Mouse (Mus musculus): ENCODE measurements around the gene Gm37240.
"Not testable (repeated sequence)": the region's sequence is repeated elsewhere in the genome, so short reads cannot be mapped to it uniquely, and the experiment has no call there.

Gm37240 gene

DNA sequence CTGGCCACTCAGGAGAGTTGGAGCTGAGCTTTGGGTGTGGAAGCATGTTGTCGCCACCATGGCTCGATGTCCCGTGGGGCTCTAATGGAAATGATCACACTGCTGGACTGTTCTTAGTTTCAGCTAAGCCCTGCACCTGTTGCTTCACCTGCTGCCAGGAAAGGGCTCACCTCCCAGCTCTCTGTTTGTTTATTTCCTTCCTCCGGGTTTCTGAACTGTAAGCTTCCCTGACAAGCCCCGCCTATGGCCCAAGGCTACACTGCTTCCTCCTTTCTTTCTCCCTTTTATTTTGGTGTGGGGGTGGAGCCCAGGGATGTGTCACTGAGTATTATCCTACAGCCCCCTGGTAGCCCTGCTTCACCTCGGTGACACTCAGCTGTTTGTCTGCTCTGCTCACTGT is 1230.1 kb downstream of the Gm37240 start:
- peak; percentile 12 to 30 for DNase-seq

DNA sequence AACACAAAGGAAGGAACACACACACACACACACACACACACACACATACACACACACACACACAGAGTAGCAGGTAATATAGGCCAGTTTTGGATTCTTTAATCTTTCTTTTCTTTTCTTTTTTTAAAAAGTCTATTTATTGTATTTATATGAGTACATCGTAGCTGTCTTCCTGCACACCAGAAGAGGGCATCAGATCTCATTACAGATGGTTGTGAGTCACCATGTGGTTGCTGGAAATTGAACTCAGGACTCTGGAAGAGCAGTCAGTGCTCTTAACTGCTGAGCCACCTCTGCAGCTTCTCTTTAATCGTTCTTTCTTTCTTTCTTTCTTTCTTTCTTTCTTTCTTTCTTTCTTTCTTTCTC is 1231.5 kb downstream of the Gm37240 start:
- DNase-seq = not testable (repeated sequence)

DNA sequence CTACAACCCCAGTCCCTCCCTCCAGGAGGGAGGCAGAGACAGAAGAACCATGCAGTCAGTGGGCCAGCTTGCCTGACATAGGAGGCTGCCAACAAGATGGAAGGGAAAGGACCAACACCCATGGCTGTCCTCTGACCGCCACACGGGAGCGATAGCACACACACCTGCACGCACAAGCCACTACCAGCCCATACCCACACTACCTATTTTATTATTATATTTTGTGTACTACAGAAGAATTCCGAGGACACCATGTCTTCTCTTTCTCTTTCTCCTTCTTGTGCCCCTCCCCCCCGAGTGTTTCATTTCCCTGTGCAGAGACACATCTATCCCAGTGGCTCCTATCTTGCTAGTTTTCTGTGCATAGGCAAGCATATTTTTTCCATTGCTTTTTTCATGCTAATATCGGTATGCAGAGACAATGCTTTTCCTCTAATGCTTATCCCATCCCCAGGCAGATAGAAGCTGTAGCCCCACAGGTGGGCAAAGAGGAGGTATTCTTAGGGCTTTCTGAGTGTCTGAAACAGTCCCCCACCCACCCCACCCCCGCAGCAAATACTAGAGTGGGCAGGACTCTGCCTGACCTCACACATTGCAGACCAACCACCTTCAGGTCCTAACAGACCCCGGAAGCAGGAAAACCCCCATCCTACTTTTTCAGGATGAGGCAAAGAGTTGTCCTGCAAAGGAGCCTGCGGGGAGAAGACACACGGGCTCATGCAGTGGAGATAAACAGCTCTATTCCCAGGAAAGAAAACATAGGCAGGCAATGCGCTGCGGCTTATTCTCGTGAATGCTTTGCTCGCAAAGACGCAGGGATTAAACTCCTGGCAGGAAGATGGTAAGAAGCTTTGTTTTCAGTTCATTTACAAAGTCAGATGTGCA is 1232.2 kb downstream of the Gm37240 start:
- no peak for DNase-seq

DNA sequence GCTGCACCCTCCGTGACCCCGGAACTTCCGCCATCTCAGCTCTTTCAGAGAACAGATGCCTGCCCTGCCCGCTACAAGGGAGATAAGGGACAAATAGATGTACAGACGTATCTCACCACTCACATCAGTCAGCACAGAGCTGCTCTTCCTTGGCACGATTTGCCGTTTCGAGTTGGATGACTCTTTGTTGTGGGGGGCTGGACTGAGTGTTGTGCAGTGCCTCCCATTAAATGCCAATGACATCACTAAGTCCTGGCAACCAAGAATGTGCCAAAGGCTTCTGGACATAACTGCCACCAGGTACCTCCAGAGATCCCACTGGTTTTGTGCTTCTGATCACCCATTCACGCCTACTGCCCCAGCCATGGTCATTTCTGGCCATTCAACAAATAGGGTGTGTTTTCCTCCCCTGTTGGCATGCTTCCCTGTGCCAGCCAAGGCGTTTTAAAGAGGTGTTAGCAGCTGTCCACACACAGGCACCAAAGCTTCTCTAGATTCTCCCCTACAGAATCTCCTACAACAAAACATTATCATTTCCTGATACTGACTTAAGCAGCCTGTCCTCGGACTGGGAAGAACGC is 1233.0 kb downstream of the Gm37240 start:
- peak; percentile 74 to 83 for DNase-seq

DNA sequence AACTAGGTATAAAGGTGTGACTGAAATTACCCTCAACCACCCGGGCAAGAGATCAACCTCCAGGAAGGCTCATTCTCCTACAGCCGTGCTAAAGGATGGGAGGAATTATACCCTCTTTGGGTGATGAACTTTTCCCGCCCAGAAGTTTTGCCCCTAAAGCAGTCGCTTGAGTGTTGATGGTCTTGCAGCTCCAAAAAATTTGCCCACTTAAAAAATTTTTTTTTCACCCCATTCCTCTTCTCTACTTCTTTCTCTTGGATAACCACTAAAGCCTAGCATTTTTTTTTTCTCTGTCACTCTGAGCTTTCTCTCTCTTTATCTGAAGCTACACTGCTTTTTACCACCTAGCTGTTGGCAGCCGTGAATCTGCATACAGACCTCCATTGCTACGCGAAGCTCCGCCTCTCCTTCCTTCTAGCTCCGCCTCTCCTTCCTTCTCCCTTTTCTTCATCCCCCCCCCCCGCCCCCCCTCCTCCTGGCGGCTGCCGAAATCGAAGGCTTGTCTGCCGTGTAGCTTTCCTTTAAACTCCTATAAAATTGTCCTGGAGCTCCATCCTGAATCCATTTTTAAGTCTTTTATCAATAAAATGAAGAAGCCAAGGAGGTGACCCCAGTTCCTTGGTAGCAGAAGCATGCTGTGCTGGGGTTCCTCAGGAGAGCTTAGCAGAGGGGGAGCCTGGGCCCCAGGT is 1233.6 kb downstream of the Gm37240 start:
- DNase-seq = peak; percentile 54 to 71

DNA sequence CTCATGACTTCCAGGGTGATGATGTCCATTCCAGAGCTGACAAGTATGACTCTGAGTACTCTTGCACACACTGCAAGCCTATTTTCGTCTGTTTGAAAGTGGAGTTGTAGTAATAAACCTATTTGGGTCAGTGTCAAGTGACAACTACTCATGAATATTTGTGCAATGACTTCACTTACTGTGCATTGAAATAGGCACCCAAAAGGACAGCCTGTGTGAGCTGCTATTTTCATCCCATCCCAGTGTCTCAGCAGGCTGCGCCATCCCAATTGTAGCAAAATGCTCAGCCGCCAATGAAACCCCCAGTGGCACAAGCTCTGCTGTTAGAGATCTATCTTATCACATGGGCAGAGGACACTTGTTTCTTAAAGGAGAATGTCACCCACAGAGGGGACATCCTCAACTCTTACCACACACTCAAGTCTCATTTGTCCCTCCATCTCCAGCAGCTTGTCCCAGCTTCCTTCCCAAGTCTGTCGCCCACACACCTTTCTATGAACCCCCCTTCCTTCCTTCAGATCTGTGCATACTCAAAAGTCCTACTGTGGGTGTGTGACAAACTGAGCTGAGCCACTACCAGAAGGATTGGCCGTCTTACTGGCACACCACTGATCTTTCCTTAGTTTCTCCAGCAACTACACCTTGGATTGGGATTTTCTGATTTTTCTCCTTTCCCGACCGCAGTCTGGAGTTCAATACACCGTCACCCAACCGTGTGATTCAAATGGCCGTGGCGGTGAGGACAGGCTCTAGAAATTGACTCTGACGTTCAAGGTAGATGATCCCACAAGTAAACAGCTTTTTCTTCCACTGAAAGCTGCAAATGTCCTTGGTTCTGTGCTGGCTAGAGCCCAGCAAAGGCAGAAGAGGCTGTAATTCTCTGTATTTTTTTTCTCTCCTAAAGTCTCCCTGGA is 1234.4 kb downstream of the Gm37240 start:
- no peak for DNase-seq

DNA sequence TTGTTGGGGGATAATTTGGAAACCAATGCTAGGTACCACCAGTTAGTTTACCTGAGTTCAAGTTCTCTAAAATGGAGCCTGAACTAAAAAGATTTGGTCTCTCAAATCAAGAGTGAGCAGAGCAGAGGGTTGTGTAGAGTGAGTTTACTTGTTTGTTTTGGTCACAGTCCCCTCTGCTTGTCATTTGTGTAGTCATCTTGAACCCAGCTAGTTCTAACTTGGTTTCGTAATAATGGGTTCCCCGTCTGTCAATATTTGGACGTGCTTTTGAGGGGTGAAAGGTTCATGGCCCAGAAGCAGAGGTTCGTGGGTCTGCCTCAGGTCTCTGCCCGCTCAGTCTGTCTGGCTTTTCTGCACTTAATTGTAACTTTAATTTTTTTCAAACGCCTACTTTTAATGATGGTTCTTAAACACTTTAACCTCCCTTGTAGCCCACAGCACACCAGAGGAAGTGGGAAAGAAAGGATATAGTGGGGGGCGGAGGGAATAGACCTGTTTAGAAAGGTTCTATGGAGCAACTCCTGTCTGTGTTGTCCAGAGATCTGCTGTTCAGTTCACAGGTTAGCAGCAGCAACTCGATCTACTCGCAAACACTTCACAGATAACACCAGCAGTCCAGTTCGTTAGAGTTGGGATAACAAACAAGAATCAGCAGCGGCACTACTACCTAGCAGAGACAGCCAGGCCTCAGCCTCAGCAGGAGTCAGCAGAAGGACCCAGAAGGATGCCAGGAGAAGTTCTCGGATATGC is 1237.6 kb downstream of the Gm37240 start:
- DNase-seq = no peak

DNA sequence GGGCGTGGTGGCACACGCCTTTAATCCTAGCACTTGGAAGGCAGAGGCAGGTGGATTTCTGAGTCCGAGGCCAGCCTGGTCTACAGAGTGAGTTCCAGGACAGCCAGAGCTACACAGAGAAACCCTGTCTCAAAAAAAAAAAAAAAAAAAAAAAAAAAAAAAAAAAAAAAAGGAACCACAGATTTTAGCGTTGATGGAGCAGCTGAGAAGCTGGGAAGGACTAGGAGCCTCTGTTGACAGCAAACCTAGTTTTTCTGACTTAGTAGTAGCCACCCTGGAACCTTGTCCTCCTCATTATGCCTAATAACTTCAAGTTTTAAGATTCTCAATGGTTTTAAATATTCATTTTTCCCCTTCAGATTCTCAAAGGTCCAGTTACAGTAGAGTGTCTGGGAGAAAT is 1239.2 kb downstream of the Gm37240 start:
- DNase-seq = not testable (repeated sequence)

DNA sequence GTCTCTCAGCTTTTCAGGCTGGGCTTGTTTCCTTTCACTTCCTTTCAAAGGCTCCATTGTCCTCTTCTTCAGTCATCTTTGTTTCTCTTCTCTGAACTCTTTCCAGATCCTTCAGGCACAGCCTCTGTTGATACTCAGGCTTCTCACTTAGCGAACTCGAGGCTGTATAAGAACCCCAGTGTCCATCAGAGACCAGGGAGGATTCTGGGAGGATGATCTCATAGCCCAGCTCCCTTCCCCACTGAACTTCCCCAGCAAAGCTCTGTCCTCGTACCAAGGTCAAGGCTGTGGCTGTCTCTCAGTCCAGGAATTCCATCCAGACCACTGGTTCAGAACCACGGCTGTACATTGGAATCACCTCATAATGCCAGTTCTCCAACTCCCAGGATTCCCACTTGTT is 1239.7 kb downstream of the Gm37240 start:
- DNase-seq = no peak

DNA sequence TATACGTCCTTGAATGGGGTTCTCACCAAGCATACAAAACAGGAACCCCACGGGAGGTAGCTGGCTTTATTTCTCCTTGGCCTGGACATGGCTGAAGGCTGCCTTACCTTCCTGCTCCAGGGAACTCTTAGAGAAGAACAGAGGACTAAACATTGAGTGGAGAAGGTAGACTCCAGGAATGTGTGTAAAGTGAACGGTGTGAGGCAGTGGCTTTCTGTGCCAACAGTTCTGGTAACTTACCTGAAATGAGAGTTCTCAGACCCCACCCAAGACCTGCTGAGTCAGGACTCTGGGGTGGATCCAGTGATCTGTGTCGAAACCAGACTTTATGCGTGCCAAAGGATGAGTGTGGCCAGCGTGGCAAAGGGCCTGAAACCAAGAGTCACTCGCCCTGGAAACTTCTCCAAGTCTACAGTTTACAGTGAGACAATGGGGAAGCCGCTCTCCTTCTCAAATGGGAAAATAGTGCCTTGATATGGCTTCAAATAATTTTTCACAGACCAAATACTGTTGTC is 1240.9 kb downstream of the Gm37240 start:
- DNase-seq = no peak

DNA sequence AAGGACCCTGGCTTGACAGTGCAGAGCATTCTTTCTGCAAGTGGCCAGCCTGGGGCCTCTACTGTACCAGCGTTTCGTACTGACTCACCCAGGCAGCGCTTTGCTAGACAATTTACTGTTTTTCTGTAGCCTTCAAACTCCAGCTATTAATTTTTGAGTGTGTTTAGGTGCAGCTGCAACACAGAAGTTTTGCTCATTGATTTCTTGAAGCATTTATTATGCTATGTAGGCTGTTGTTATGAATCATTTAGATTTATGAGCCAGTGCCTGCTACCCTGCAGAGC is 1241.4 kb downstream of the Gm37240 start:
- no peak for DNase-seq

DNA sequence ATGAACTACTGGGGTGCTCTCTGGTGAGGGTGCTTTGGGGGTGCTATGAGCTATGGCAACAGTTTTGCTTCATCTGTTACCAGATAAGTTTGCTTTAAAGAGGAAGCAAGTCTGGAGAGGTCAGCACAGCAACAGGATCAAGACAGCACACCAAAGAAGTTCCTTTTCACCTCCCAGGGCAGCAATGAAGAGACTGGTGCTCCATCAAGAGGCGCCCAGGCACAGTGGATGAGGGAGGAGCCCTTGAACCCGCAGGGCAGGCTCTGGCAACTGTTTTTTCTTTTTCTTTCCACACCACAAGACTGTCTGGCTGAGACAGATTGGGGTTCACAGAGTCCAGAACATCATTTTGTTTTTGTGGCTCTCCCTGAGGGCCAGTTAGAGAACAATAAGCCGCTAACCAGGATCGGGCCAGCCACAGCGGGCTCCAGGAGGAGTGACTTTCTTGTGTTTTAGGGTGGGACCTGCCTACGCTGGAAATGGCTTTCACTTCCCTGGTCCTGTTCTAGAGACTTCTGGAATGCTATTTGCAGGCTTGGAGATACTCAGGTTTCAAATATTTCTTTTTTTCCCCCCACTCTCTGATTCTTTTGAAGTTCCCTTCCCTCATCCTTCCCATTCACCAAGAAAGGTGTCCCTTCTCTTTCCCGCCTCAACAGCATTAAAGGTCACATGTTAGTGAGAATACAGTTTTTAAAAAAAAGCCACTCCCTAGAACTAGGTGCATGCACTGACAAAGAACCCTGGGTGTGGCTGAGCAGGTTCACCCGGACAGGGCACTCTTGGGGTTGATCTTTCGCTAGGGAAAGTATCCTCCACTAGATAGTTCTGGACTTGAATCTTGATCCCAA is 1241.9 kb downstream of the Gm37240 start:
- DNase-seq = no peak

DNA sequence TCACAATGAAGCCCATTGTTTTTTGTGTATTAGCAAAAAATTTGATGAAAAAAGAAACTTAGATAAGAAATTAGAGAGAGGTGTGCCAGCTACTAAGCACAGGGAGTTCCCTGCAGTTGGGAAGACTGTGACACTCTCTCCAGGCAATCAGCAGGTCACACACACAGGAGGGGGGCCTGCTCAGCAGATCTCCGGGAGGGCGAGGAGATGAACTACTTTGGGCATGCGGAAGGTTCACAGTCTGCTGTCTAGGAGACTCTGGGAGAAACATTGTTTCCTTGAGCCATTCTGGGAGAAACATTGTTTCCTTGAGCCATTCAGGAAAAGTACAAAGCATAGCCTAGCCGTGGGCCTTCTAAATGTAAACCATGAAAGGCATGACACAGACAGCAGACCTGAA is 1244.4 kb downstream of the Gm37240 start:
- DNase-seq = no peak

DNA sequence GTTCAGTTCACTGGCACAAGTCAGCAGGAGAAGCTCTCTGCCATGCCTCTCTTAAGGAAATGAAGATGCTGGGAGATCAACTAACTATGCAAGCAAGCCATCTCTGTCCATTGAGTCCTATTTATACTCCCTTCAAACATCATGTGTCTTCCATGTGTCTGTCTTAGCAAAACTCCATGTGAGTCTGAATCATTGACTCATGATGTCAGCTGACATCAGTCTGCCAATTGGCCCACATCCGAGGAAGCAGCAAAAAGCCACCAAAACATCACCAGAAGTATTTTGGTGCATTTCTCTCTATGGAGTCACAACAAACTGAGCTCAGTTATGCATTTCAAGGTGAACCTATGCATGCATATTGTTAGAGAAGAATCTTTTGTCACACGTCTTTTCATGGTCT is 1245.9 kb downstream of the Gm37240 start:
- no peak for DNase-seq

DNA sequence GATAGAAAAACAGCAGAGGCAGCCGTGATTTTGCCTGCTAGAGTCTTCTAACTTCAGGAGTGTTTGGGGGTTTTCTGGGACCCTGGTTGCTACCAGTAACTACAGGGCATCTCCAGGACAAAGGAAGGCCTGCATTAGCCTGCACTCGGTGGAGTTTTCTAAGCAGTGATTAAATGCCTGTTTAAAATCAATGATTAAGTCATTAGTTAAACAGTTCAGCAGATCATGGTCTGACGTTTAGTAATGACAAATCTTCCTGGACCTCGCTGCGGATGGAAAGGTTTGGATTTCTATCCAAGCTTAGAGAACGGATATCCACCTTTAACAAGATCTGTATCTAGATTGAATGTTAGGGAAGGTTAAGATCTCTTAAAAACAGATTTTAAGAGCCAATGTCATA is 1246.8 kb downstream of the Gm37240 start:
- no peak for DNase-seq

DNA sequence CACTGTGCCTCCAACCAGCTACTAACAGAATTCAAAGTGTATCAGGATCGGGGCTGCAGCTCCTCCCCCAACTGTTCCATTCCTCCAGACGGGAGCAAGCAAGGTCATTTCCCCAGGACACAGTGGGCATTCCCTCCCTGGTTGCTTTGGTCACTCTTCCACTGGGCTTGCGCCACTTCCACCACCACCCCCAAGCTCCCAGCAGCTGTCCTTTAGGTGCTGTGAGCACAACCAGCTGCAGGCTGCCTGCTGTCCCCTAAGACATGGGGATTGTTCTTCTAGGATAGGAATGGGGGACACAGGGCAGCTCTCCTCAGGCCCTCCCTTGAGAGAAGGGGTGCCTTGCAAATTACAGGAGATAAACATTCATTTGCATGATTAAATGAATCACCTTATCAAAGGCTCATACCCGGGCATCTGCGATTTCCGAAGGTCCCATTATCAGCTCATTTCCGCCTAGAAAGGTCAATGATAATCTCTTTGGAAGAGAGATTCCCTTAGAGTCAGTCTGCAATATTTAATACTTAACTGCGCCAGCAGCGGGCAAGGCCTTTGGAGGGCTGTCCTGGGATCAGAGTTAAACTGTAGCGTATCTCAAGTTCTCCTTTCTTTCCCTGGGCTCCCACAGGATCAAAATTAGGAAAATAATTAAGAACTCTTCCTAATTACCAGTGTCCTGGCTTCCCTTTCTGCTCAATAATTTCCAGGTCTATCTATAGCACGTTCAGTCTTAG is 1247.4 kb downstream of the Gm37240 start:
- DNase-seq = no peak

DNA sequence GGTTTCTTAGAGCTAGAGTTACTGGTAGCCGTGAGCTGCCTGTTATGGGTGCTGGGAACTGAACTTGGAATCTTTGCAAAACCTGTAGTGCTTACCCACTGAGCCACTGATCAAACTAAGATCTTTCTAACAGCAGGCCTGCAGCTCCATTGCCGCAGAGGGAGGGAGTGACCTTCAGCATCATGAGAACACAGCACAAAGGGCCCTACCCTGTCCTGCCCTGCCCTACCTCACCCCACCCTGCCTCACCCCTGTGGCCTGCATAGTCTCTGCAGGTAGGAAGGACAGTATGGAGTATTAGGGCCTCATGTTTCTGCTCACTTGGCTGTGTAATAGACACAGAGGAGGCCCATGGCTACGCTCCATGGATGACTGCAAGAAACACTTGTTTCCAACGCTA is 1248.5 kb downstream of the Gm37240 start:
- DNase-seq = no peak

DNA sequence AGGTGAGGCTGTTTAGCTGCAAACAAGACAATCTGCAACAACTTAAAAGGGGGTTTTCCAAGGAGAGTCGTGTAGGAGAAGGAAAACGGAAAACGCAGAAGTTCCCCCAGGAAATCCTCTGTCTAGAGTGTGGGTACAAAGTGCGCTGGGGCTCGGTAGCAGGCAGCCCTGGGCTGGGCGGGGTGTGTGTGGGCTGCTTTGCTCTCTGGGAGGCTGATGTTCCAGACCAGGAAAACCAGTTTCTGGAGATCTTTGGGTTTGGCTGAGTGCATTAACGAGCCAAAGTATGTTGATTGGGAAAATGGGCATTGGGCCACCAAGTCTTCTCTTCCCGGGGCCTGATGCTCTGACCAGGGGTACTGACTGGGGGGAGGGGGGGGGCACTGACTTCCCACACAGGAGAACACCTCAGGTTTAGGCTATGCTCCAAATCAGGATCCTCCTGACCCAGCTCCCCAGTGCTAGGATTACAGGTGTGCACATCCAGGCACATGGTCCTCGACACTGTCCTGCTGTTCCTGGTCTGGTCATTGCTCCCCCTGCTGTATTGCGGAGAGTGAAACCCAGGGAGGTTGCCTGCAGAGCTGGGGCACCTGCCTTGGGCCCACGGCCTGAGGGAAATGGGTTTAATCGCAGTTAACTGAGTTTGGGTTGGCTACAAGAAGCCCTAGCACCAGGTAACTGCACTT is 1249.3 kb downstream of the Gm37240 start:
- no peak for DNase-seq

DNA sequence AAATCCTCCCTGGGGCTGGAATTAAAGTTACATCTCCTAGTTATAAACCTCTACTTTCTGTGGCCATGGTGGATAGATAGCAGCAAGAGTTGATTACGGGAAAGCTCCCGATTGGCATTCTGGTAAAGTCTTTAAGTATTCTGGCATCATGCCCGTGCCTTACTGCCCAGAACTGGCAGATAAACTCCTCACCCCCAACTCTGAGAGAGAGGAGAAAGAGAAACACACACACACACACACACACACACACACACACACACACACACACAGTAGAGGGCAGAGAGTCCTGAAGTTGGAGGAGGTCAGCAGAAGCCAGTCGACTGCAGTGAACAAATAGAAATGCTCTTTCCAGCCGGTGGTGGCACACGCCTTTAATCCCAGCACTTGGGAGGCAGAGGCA is 1250.2 kb downstream of the Gm37240 start:
- no peak for DNase-seq

DNA sequence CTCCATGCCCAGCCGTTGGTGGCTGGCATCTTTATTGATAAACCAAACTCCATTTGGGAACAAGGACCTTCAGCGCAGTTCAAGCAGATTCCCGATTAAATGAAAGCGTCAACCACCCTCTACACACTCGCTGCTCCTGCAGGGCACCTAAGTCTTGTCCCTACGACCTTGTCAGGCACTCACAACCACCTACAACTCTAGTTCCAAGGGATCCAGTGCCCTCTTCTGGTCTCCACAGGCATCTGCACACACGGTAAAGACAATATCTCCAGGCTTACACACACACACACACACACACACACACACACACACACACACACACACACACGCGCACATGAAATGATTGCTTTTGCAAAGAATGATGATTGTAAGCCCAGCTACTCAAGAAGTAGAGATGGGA is 1255.7 kb downstream of the Gm37240 start:
- no peak for DNase-seq

All from thymus, postnatal 36 days (tissue).